Mouse (Mus musculus): Measurements from ENCODE around the gene Mkln1. TPM values are rescaled to one million over a fixed set of nuclear protein-coding genes. Genes with fewer than 3 reads are reported as not detected.

Gene Mkln1
- total RNA-seq, 2 experiments from 2014 or later: 189 to 196 TPM

DNA sequence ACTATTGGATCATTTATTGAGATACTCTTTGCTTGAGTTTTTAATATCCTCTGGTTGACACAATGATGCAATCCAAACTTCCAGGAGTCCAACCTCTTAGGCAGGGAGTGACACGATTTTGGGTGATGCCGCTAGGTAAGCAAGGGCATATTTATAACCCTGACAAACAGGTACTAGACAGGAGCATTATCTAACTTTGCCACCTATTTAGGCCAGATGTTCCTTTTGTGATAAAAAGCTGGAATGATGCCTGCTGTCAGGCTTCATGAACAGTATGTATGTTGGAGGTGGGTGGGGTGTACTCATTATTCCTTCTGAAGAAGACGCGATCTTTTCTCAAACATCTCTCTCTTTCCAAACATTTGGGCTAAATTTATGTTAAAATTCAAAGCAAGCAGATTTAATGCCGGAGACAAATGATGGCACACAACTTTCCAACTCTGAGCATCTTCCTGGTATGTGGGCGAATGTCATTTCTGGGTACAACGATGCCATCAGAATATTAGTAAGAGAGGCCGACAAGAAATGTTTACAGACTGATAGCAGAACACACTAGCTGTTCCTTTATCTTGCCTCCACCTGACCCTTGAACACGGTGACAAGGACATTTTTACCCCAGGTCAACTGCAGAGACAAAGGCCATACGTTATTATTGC lies 632 bp upstream of the Mkln1 start:
- DNase-seq (ENCODE audit: low spot score in 2 of 2): no peak

DNA sequence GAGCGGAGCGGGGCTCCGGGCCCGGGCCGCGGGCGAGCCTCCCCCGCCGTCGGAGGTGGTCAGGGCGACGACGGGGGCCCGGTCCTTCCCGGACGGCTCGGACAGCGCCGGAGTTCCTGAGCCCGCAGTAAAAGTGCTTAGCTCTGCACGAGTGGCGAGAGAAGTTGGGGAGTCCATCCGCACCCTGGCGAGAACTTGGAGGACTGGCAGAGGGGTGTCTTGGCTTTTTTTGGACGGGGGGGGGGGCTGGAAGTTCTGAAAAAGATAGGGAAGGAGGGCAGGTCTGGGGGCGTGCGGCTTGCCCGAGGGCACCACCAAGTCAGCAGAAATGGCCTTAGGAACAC lies 643 bp downstream of the Mkln1 start:
- DNase-seq (ENCODE audit: low spot score in 2 of 2): no peak

GRCm38 (mm10) chr6:31399566-31399965 lies 1.0 kb downstream of the Mkln1 start:
- peak; percentile 33 to 34 for DNase-seq (ENCODE audit: low spot score in 2 of 2)

- DNase-seq (ENCODE audit: low spot score in 2 of 2): no peak
Observed at GRCm38 (mm10) chr6:31411017-31411416, 12.5 kb downstream of the Mkln1 start.

DNA sequence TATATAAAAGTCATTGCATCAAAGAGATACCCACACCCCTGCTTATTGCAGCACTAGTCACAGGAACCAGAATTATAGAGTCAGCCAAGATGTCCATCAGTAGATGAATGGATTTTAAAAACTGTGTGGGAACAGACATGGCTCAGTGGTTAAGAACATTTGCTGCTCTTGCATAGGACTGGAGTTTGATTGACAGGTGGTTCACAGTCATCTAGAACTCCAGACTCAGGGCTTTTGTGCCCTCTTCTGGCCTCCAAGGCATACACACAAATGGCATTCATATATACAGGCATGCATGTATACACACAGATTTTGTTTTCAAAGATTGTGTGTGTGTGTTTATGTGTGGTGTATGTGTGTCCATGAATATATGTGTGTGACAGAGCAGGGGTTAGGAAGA lies 14.0 kb downstream of the Mkln1 start:
- no peak for DNase-seq (ENCODE audit: low spot score in 2 of 2)

GRCm38 (mm10) chr6:31413556-31413955 lies 15.0 kb downstream of the Mkln1 start:
- DNase-seq (ENCODE audit: low spot score in 2 of 2): no peak

DNA sequence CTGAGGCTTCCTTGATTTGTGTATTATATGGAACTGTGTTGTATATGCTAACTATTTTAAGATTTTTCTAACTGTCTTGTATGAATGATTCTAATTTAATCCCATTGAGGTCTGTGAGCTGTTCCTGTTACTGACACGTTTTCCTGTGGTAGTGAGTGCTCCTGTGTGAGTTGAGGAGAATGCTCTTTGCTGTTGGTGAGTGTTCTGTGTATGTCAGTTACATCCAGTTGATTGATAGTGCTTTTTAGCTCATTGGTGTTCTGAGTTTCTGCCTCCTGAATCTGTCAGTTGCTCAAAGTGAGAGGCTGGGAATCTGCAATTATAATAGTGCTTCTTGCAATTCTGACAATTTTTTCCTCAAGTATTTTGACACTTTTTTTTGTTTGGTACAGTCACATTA lies 15.8 kb downstream of the Mkln1 start:
- DNase-seq (ENCODE audit: low spot score in 2 of 2): no peak

GRCm38 (mm10) chr6:31425428-31425827 lies 26.9 kb downstream of the Mkln1 start:
- DNase-seq (ENCODE audit: low spot score in 2 of 2): no peak

GRCm38 (mm10) chr6:31437264-31437663 lies 38.7 kb downstream of the Mkln1 start:
- no peak for DNase-seq (ENCODE audit: low spot score in 2 of 2)

- DNase-seq (ENCODE audit: low spot score in 2 of 2): no peak
Observed at GRCm38 (mm10) chr6:31445258-31445657, 46.7 kb downstream of the Mkln1 start.

- no peak for DNase-seq (ENCODE audit: low spot score in 2 of 2)
Observed at GRCm38 (mm10) chr6:31453735-31454134, 55.2 kb downstream of the Mkln1 start.

- no peak for DNase-seq (ENCODE audit: low spot score in 2 of 2)
Observed at GRCm38 (mm10) chr6:31455376-31455775, 56.8 kb downstream of the Mkln1 start.

DNA sequence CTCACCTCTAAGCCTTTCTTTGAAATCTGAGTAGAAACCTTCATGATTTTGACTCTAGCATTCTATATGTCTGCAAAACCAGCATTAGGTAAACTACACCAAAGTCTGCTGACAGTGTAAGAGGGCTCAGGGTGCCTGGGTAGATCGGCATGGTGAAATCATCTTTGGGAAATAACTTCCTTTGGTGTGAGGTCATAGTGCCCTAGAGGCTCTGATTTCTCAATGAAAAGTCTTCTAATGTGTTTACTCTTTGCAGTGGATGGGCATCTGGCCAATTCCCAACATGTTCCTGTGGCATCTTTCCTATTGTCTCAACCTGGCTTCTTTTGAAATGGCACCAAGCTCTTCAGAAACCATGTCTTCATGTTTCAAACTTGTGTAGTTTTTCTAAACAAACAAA lies 58.5 kb downstream of the Mkln1 start:
- no peak for DNase-seq (ENCODE audit: low spot score in 2 of 2)

DNA sequence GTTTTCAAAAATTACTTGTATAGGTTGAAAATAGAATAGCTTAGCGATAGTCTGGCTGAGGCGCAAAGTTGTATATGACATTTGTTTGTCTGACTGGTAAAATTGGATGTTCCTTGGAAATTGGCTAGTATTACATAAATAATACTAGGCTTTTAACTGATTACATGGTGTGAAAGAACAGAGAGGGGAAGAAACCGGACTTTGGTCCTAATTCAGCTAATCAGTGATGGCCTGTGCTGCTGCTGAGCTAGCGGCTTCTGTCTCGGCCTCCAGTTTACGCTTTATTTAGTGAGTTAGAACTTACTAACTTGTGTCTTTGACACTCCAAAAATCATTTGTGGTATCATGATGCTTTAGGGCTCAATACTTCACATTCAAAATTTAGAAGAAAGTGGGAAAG lies 70.9 kb downstream of the Mkln1 start:
- no peak for DNase-seq (ENCODE audit: low spot score in 2 of 2)

DNA sequence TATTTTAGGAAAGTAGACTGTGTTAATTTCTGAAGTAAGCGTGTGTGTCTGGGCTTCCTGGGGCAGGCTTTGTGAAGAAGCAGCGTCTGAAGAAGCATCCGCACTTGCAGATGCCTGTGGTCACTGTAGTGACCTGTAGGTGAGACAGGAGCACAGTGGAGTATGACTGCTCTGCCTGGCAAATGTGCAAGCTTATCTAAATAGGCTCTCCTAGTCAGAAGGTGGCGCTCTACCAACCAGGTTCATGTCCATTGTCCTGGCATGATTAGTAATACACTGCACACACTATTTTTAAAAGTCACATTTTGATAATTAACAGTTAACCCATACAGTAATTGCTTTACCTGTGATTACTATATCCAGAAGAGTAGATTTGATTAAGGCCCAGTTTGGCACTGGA lies 79.7 kb downstream of the Mkln1 start:
- DNase-seq (ENCODE audit: low spot score in 2 of 2): no peak

- no peak for DNase-seq (ENCODE audit: low spot score in 2 of 2)
Observed at GRCm38 (mm10) chr6:31480008-31480407, 81.5 kb downstream of the Mkln1 start.

- no peak for DNase-seq (ENCODE audit: low spot score in 2 of 2)
Observed at GRCm38 (mm10) chr6:31486601-31487000, 88.1 kb downstream of the Mkln1 start.

- DNase-seq (ENCODE audit: low spot score in 2 of 2): no peak
Observed at GRCm38 (mm10) chr6:31489950-31490349, 91.4 kb downstream of the Mkln1 start.

GRCm38 (mm10) chr6:31495122-31495731 lies 96.7 kb downstream of the Mkln1 start:
- DNase-seq (ENCODE audit: low spot score in 2 of 2): no peak

DNA sequence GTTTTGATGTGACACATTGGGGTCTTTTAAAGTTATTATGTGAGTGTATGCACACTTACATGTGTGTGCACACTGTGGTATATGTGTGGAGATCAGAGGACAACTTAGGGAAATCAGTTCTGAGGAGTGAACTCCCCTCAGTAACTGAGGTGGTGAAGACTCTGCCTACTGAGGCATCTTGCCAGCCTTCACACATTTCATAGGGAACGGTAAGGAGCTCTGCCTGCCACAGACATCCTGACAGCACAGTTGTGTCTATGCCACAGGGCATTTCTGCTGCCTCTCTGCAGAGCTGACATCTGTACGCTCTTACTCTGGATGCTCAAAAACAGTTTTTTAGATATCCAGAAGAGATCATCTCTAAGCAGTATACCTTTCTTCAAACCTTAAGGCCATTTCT lies 97.7 kb downstream of the Mkln1 start:
- DNase-seq (ENCODE audit: low spot score in 2 of 2): no peak

GRCm38 (mm10) chr6:31499836-31500235 lies 101.3 kb downstream of the Mkln1 start:
- DNase-seq (ENCODE audit: low spot score in 2 of 2): no peak

GRCm38 (mm10) chr6:31500260-31500659 lies 101.7 kb downstream of the Mkln1 start:
- no peak for DNase-seq (ENCODE audit: low spot score in 2 of 2)

- DNase-seq (ENCODE audit: low spot score in 2 of 2): no peak
Observed at GRCm38 (mm10) chr6:31500691-31501090, 102.2 kb downstream of the Mkln1 start.
